ENCODE assay signal across 10 mouse cellular contexts in the genomic region with DNA sequence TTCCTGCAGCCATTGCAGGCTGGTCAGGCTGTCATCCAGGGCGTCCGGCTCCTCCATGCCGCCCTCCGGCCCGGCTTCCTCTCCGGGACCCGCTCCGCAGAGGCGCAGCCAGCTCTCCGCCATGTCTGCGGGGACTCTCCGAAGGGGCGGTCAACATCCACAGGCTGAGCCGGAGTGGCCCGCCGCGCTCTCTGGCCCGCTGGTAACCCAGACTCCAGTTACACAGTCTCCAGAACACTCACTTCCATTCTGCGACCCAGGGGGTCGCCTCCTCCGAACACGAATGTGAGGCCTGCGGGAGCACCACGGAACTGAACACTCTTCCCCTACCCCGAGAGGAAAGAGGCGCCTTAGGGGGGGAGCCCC. TPM values are rescaled to one million over a fixed set of nuclear protein-coding genes. Genes with fewer than 3 reads are reported as not detected.
DNase-seq lines count a peak whose midpoint lies in the region; ATAC-seq and TF ChIP-seq lines count a peak whose summit lies in the region.
"Had no signal": no experiment of that assay in that cellular context is flagged by ENCODE, and none has a peak within 500 bp of the region (broad histone marks: within the 10 kb centered on the region; RNA-seq: fewer than 3 reads in every experiment).

No protein-coding gene starts in this region.

- DNase-seq in lung, embryonic 14.5 days = no peak
- DNase-seq in lung, adult 18-20 months = no peak
- peak; percentile 23 for DNase-seq in retina, embryonic 14.5 days (ENCODE audit: low spot score)
- DNase-seq in urinary bladder, adult 2 months (ENCODE audit: low spot score) = no peak
- no peak for DNase-seq in T-cell, adult 2 months (ENCODE audit: low spot score)
- DNase-seq: kidney, adult 9 months had no signal

- H3K4me2 ChIP-seq in lung, embryonic 14.5 days = peak overlapping the region; percentile 97
- H3K4me2 ChIP-seq in forebrain, embryonic 13.5 days = peak overlapping the region; percentile 96
- peak overlapping the region; percentile 97 for H3K4me2 ChIP-seq in limb, embryonic 15.5 days

- peaks cover 26% of the 10 kb centered on the region for H3K27me3 ChIP-seq in lung, embryonic 14.5 days (ENCODE audit: insufficient read depth, low read length)
- peaks cover 22% of the 10 kb centered on the region for H3K27me3 ChIP-seq in forebrain, embryonic 13.5 days
- peaks cover 24% of the 10 kb centered on the region for H3K27me3 ChIP-seq in limb, embryonic 15.5 days
- H3K27me3 ChIP-seq: Patski had no signal

- peak overlapping the region; percentile 64 for H3K4me3 ChIP-seq in lung, embryonic 14.5 days (ENCODE audit: low read depth, low read length)
- peak overlapping the region; percentile 54 for H3K4me3 ChIP-seq in forebrain, embryonic 13.5 days
- H3K4me3 ChIP-seq in limb, embryonic 15.5 days = peak overlapping the region; percentile 62

- H3K36me3 ChIP-seq in lung, embryonic 14.5 days (ENCODE audit: insufficient read depth) = no peaks in the 10 kb centered on the region
- peaks cover 18% of the 10 kb centered on the region for H3K36me3 ChIP-seq in forebrain, embryonic 13.5 days (ENCODE audit: poor library complexity, severe bottlenecking)
- H3K36me3 ChIP-seq in limb, embryonic 15.5 days = peaks cover 8% of the 10 kb centered on the region; the same call in 1 of the 2 replicates

- WGBS in lung, embryonic 14.5 days = 4% methylated on average over 26 of the region's 26 CpGs
- 5% methylated on average over 26 of the region's 26 CpGs for WGBS in forebrain, embryonic 13.5 days
- 8% methylated on average over 26 of the region's 26 CpGs for WGBS in limb, embryonic 15.5 days

- TF ChIP-seq CTCF in lung, embryonic 14.5 days (IDR thresholded peaks at IDR 0.05; ENCODE audit: low read depth) = no peak

- peak overlapping the region; percentile 4; the same call in 1 of the 2 replicates for H3K9ac ChIP-seq in lung, embryonic 14.5 days
- peak overlapping the region; percentile 57 for H3K9ac ChIP-seq in forebrain, embryonic 13.5 days
- H3K9ac ChIP-seq in limb, embryonic 15.5 days = no peak overlapping the region

- no peak for ATAC-seq in lung, embryonic 14.5 days (ENCODE audit: insufficient read depth)
- no peak for ATAC-seq in forebrain, embryonic 13.5 days
- ATAC-seq in limb, embryonic 15.5 days (ENCODE audit: insufficient number of reproducible peaks, low FRiP score, low TSS enrichment, low read depth) = no peak
- ATAC-seq in inflammation-experienced regulatory T-cells, adult 6 months = no peak

- no peaks in the 10 kb centered on the region for H3K9me3 ChIP-seq in lung, embryonic 14.5 days (ENCODE audit: low read depth, low read length)
- H3K9me3 ChIP-seq in forebrain, embryonic 13.5 days (replicated peaks) = no peaks in the 10 kb centered on the region
- no peaks in the 10 kb centered on the region for H3K9me3 ChIP-seq in limb, embryonic 15.5 days

- H3K27ac ChIP-seq in lung, embryonic 14.5 days (ENCODE audit: low read depth) = no peak overlapping the region
- no peak overlapping the region for H3K27ac ChIP-seq in forebrain, embryonic 13.5 days
- no peak overlapping the region for H3K27ac ChIP-seq in limb, embryonic 15.5 days

- peaks cover 11% of the 10 kb centered on the region; the same call in 1 of the 2 replicates for H3K4me1 ChIP-seq in lung, embryonic 14.5 days (ENCODE audit: insufficient read depth)
- H3K4me1 ChIP-seq in forebrain, embryonic 13.5 days = peaks cover 80% of the 10 kb centered on the region
- peaks cover 37% of the 10 kb centered on the region for H3K4me1 ChIP-seq in limb, embryonic 15.5 days

RNA-seq across cellular contexts. Expression of a gene that starts 0.8 kb away (rescaled TPM):
- 1.3 and 2.1 TPM in 2 replicates for polyA plus RNA-seq in lung, embryonic 14.5 days (2014; fragmentation: Nextera tagmentation; extraction: Ambion mirVana)
- 8.1 and 10.6 TPM in 2 replicates for polyA plus RNA-seq in forebrain, embryonic 13.5 days (2015; fragmentation: Nextera tagmentation; extraction: Ambion mirVana)
- 0.15 and 0.19 TPM in 2 replicates for polyA plus RNA-seq in limb, embryonic 15.5 days (2015; fragmentation: Nextera tagmentation; extraction: Ambion mirVana)
- polyA plus RNA-seq in inflammation-experienced regulatory T-cells, adult 6 months (2017; shearing (Covaris generic)) = not detected
- 0.24 and 0.34 TPM in 2 replicates for polyA plus RNA-seq in urinary bladder, adult 2 months (2012; rRNA removed)

RNA-seq across cellular contexts. Expression of a gene that starts 27.4 kb away (rescaled TPM):
- 63.7 and 68.4 TPM in 2 replicates for polyA plus RNA-seq in lung, embryonic 14.5 days (2014; fragmentation: Nextera tagmentation; extraction: Ambion mirVana)
- 88.9 and 89.2 TPM in 2 replicates for polyA plus RNA-seq in forebrain, embryonic 13.5 days (2015; fragmentation: Nextera tagmentation; extraction: Ambion mirVana)
- 66.2 and 73.8 TPM in 2 replicates for polyA plus RNA-seq in limb, embryonic 15.5 days (2015; fragmentation: Nextera tagmentation; extraction: Ambion mirVana)
- 10 to 100 TPM; 70.3 to 96.0 (median 70.6) TPM for polyA plus RNA-seq in inflammation-experienced regulatory T-cells, adult 6 months (2017; shearing (Covaris generic))
- 40.4 and 51.0 TPM in 2 replicates for polyA plus RNA-seq in urinary bladder, adult 2 months (2012; rRNA removed)

RNA-seq across cellular contexts. Expression of a gene that starts 53.7 kb away (rescaled TPM):
- polyA plus RNA-seq in lung, embryonic 14.5 days (2014; fragmentation: Nextera tagmentation; extraction: Ambion mirVana) = 0.11 TPM in 1 of 2 replicates, not detected in the other
- 0.09 and 0.16 TPM in 2 replicates for polyA plus RNA-seq in forebrain, embryonic 13.5 days (2015; fragmentation: Nextera tagmentation; extraction: Ambion mirVana)
- polyA plus RNA-seq in limb, embryonic 15.5 days (2015; fragmentation: Nextera tagmentation; extraction: Ambion mirVana) = 0.41 and 0.62 TPM in 2 replicates
- polyA plus RNA-seq in inflammation-experienced regulatory T-cells, adult 6 months (2017; shearing (Covaris generic)) = not detected
- 9.5 and 12.9 TPM in 2 replicates for polyA plus RNA-seq in urinary bladder, adult 2 months (2012; rRNA removed)
